Mouse (Mus musculus): ENCODE data around the gene Wdfy2. TPM values are rescaled to one million over a fixed set of nuclear protein-coding genes. Genes with fewer than 3 reads are reported as not detected.

The Wdfy2 gene
- polyA plus RNA-seq, 1 experiment from 2014 or later, result 12.1 TPM

DNA sequence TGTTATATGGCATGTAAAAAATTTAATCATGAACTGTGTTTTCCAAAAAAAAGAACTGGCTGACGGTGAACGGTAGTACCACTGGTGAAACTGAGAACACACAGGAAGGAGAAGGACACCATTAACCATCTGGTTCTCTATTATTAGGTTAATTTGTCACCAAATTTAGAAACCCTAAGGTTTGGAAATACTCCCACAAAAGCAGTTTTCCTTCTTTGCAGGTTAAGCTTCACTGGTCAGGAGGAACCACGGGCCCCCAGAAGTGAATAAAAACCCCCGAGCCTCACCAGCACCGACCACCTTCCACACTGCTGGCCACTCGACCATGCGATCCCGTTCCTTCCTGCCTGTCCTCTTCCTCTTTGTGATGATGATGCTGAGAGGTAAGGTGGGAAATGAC lies 160.3 kb downstream of the Wdfy2 start, which contains the start of gene Defb47:
Gene Defb47, plus strand, starts transcription at position 301 of the 400 bp plus-strand sequence.
- H3K4me3 ChIP-seq (ENCODE audit: low read length), result no peak within 1 kb of the TSS
- H3K27me3 ChIP-seq (ENCODE audit: control insufficient read depth, insufficient read depth, low read length), result no peaks in the 10 kb centered on the region
- H3K9ac ChIP-seq (ENCODE audit: low read depth, low read length), result no peak within 1 kb of the TSS
- H3K9me3 ChIP-seq (ENCODE audit: control insufficient read depth, low read length), result no peaks in the 10 kb centered on the region
- H3K4me1 ChIP-seq (ENCODE audit: control insufficient read depth, insufficient read depth, low read length), result no peaks in the 10 kb centered on the region
- no peak within 1 kb of the TSS for H3K4me2 ChIP-seq (replicated peaks; ENCODE audit: low read depth, low read length)
- no peaks in the 10 kb centered on the region for H3K36me3 ChIP-seq (ENCODE audit: control insufficient read depth, insufficient read depth, low read length)
- 48% methylated on average over 8 of the region's 8 CpGs for WGBS
- H3K27ac ChIP-seq (ENCODE audit: low read depth, low read length), result no peak within 1 kb of the TSS
- ATAC-seq (ENCODE audit: low FRiP score, low TSS enrichment), result no peak

DNA sequence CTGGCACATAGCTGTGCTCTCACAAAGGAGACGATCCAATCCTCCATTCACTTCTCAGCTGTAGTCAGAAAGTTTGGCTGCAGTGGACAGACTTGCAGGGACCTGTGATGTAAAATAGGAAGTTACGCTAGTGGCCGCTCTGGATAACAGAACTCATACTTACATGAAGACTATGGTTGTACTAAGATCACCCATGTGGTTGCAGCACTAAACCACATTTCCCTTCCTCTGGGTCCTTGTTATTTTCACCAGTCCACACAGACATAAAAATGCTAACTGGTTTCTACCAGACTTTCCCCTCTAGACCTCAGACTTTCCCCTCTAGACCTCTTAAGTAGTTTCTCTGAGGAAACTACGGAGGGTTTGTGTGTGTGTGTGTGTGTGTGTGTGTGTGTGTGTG lies 161.5 kb downstream of the Wdfy2 start:
- no peak overlapping the region for H3K27ac ChIP-seq (ENCODE audit: low read depth, low read length)
- H3K36me3 ChIP-seq (ENCODE audit: control insufficient read depth, insufficient read depth, low read length), result no peaks in the 10 kb centered on the region
- H3K4me2 ChIP-seq (replicated peaks; ENCODE audit: low read depth, low read length), result no peak overlapping the region
- ATAC-seq (ENCODE audit: low FRiP score, low TSS enrichment), result no peak
- 92% methylated on average over 4 of the region's 4 CpGs for WGBS
- no peaks in the 10 kb centered on the region for H3K4me1 ChIP-seq (ENCODE audit: control insufficient read depth, insufficient read depth, low read length)
- no peaks in the 10 kb centered on the region for H3K9me3 ChIP-seq (ENCODE audit: control insufficient read depth, low read length)
- no peak overlapping the region for H3K4me3 ChIP-seq (ENCODE audit: low read length)
- no peaks in the 10 kb centered on the region for H3K27me3 ChIP-seq (ENCODE audit: control insufficient read depth, insufficient read depth, low read length)
- no peak overlapping the region for H3K9ac ChIP-seq (ENCODE audit: low read depth, low read length)

DNA sequence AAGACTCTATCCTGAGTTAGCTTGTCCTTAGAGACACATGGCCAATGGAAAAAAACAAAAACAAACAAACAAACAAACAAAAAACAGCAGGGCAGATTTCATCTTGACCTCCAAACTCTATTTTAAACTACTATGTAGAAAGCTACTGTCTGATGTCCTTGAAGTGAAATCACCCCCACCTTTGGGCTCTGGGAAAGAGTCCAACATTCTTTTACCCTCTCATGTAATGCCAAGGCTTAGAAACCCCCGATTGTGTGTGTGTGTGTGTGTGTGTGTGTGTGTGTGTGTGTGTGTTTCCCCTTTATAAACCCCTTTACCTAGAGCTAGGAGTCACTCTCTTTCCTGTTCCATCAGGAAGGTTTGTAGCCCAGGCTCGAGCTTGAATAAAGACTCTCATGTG lies 165.1 kb downstream of the Wdfy2 start:
- Histone ChIP-seq H3K4me3 (ENCODE audit: low read length) (no peak overlapping the region), H3K9ac (ENCODE audit: low read depth, low read length) (no peak overlapping the region), H3K4me1 (ENCODE audit: control insufficient read depth, insufficient read depth, low read length) (no peaks in the 10 kb centered on the region), H3K9me3 (ENCODE audit: control insufficient read depth, low read length) (no peaks in the 10 kb centered on the region), H3K27me3 (ENCODE audit: control insufficient read depth, insufficient read depth, low read length) (no peaks in the 10 kb centered on the region), H3K4me2 (replicated peaks; ENCODE audit: low read depth, low read length) (no peak overlapping the region), H3K27ac (ENCODE audit: low read depth, low read length) (no peak overlapping the region), H3K36me3 (ENCODE audit: control insufficient read depth, insufficient read depth, low read length) (no peaks in the 10 kb centered on the region)
- 80% methylated on average over 2 of the region's 2 CpGs for WGBS
- no peak for ATAC-seq (ENCODE audit: low FRiP score, low TSS enrichment)

Small RNAs within 50 kb of the gene (microRNA-seq; reads per million reads assigned to microRNA genes)
- gene Mir6541, result not detected
- 1.3 reads per million for gene Mir8098

Other genes starting within 250 kb of the Wdfy2 start
- gene Serpine3, start 174.0 kb upstream of the Wdfy2 start, polyA plus RNA-seq (2014; fragmentation: Nextera tagmentation; extraction: Ambion mirVana), result not detected in 2 replicates
- gene Ints6, start 76.5 kb upstream of the Wdfy2 start, polyA plus RNA-seq (2014; fragmentation: Nextera tagmentation; extraction: Ambion mirVana), result 26.1 and 32.1 TPM in 2 replicates
- not detected in 2 replicates for gene Defb48, start 146.8 kb downstream of the Wdfy2 start, polyA plus RNA-seq (2014; fragmentation: Nextera tagmentation; extraction: Ambion mirVana)
- not detected in 2 replicates for gene Defb47, start 160.4 kb downstream of the Wdfy2 start, polyA plus RNA-seq (2014; fragmentation: Nextera tagmentation; extraction: Ambion mirVana)
- not detected in 2 replicates for gene Defb43, start 174.1 kb downstream of the Wdfy2 start, polyA plus RNA-seq (2014; fragmentation: Nextera tagmentation; extraction: Ambion mirVana)
- 0.57 TPM in 1 of 2 replicates, not detected in the other for gene Defb42, start 209.3 kb downstream of the Wdfy2 start, polyA plus RNA-seq (2014; fragmentation: Nextera tagmentation; extraction: Ambion mirVana)
- gene Defb30, start 212.3 kb downstream of the Wdfy2 start, polyA plus RNA-seq (2014; fragmentation: Nextera tagmentation; extraction: Ambion mirVana), result not detected in 2 replicates